Mouse (Mus musculus): ENCODE data around the gene Ren1.

Ren1 gene

GRCm38 (mm10) chr1:133377547-133377946 is 27.2 kb downstream of the Ren1 start:
- in situ Hi-C loops (cut with MboI): no loop called here

GRCm38 (mm10) chr1:133379254-133379985 is 29.1 kb downstream of the Ren1 start:
- in situ Hi-C loops (cut with MboI): no loop called here

- in situ Hi-C loops (cut with MboI): loop anchor here (10.0 kb wide), 2 partner anchors 225 to 335 kb away; no protein-coding TSS in a partner anchor
Measured at GRCm38 (mm10) chr1:133379986-133380320, 29.6 kb downstream of the Ren1 start.

GRCm38 (mm10) chr1:133380347-133381065 is 30.2 kb downstream of the Ren1 start:
- in situ Hi-C loops (cut with MboI): loop anchor here (10.0 kb wide), 2 partner anchors 224 to 334 kb away; no protein-coding TSS in a partner anchor

- in situ Hi-C loops (cut with MboI): loop anchor here (10.0 kb wide), 2 partner anchors 223 to 333 kb away; no protein-coding TSS in a partner anchor
Measured at GRCm38 (mm10) chr1:133382008-133382407, 31.7 kb downstream of the Ren1 start.

GRCm38 (mm10) chr1:133382552-133383155 is 32.3 kb downstream of the Ren1 start:
- in situ Hi-C loops (cut with MboI): loop anchor here (10.0 kb wide), 2 partner anchors 222 to 332 kb away; no protein-coding TSS in a partner anchor

GRCm38 (mm10) chr1:133383157-133383783 is 33.0 kb downstream of the Ren1 start:
- in situ Hi-C loops (cut with MboI): loop anchor here (10.0 kb wide), 2 partner anchors 222 to 332 kb away; no protein-coding TSS in a partner anchor

GRCm38 (mm10) chr1:133385506-133385905 is 35.2 kb downstream of the Ren1 start:
- in situ Hi-C loops (cut with MboI): loop anchor here (10.0 kb wide), 2 partner anchors 219 to 329 kb away; no protein-coding TSS in a partner anchor

GRCm38 (mm10) chr1:133386209-133386608 is 35.9 kb downstream of the Ren1 start:
- in situ Hi-C loops (cut with MboI): loop anchor here (10.0 kb wide), 2 partner anchors 219 to 329 kb away; no protein-coding TSS in a partner anchor

GRCm38 (mm10) chr1:133387539-133388268 is 37.4 kb downstream of the Ren1 start:
- in situ Hi-C loops (cut with MboI): loop anchor here (10.0 kb wide), 2 partner anchors 217 to 327 kb away; no protein-coding TSS in a partner anchor

GRCm38 (mm10) chr1:133394702-133395101 is 44.4 kb downstream of the Ren1 start:
- in situ Hi-C loops (cut with MboI): no loop called here

GRCm38 (mm10) chr1:133396693-133397092 is 46.4 kb downstream of the Ren1 start:
- in situ Hi-C loops (cut with MboI): no loop called here

GRCm38 (mm10) chr1:133397094-133397482 is 46.8 kb downstream of the Ren1 start:
- in situ Hi-C loops (cut with MboI): no loop called here

- in situ Hi-C loops (cut with MboI): no loop called here
Measured at GRCm38 (mm10) chr1:133397483-133398237, 47.4 kb downstream of the Ren1 start.

GRCm38 (mm10) chr1:133400014-133400725 is 49.9 kb downstream of the Ren1 start:
- in situ Hi-C loops (cut with MboI): no loop called here

- in situ Hi-C loops (cut with MboI): no loop called here
Measured at GRCm38 (mm10) chr1:133404005-133404404, 53.7 kb downstream of the Ren1 start.

- in situ Hi-C loops (cut with MboI): no loop called here
Measured at GRCm38 (mm10) chr1:133406614-133407013, 56.3 kb downstream of the Ren1 start.

- in situ Hi-C loops (cut with MboI): no loop called here
Measured at GRCm38 (mm10) chr1:133407436-133407835, 57.1 kb downstream of the Ren1 start.

GRCm38 (mm10) chr1:133408321-133408720 is 58.0 kb downstream of the Ren1 start:
- in situ Hi-C loops (cut with MboI): no loop called here

Data from mature B cell (primary cell).